Mouse (Mus musculus): ENCODE results near the gene Psmb5.
A peak's percentile ranks its signal among the peaks of the same experiment; 100 is the strongest.

- peak; percentile 40 for TF ChIP-seq CTCF (IDR thresholded peaks at IDR 0.05)
- TF ChIP-seq EP300 (IDR thresholded peaks at IDR 0.05), result no peak
Observed at GRCm38 (mm10) chr14:54634182-54634581, 16.4 kb upstream of the Psmb5 start.

All from lung, postnatal 0 days (tissue).